Mouse (Mus musculus): ENCODE measurements around the gene Scn1b.

DNA sequence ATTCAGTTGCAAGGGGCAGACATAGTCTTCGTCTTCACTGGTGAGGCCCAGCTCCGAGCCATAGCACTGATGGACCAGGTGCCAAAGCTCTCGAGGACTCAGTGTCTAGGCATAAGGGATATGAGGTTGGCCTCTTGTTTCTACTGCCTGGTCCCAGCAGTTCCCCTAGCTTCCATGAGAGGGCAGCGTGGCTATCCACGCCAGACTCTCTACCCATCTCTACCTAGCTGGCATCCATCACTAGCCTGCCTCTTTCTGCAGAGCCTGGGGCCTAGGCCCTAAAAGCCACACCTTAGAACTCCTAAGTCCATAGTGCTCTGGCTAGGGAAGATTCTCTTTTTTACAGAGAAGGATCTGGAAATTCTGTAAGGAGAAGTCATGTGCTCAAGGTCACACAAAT is 13.0 kb upstream of the Scn1b start:
- 0 out of 2 replicates have a peak, but pooled peaks have one; percentile 54 for TF ChIP-seq EP300 (IDR thresholded peaks at IDR 0.05; ENCODE audit: insufficient read depth, low read depth, low read length)
- TF ChIP-seq POLR2A (IDR thresholded peaks at IDR 0.05; ENCODE audit: insufficient read depth, low read depth, low read length), result no peak
- peak; percentile 99 for TF ChIP-seq CTCF (IDR thresholded peaks at IDR 0.05)
